In the genomic region with DNA sequence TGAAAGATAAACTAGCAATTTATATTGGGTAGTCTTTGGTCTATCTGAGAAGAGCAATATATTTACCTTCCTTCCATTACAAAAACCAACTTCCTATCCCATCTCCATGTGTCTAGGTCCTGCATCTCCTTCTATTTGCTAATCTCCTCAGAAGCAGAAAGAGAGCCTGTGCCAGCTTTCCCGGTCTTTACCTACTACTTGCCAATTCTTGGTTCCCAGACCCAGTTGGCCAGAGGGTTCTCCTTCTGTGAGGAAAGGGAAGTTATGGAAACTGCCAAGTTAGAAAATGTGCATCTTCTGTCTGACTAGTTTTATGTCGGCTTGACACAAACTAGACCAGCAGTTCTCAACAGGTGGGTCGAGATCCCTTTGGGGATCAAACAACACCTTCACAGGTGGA, we compare ENCODE assay signal across 23 mouse cellular contexts. TPM values are rescaled to one million over a fixed set of nuclear protein-coding genes. Genes with fewer than 3 reads are reported as not detected.
DNase-seq lines count a peak whose midpoint lies in the region; ATAC-seq lines count a peak whose summit lies in the region.
"Had no signal": no experiment of that assay in that cellular context is flagged by ENCODE, and none has a peak within 500 bp of the region (broad histone marks: within the 10 kb centered on the region; RNA-seq: fewer than 3 reads in every experiment).

No protein-coding gene starts in this region.

- peak; percentile 45 to 63 for DNase-seq in cerebellum, postnatal 10 days
- DNase-seq in cerebellum, adult 9-11 months = no peak
- DNase-seq in adipocyte (ENCODE audit: low spot score) = peak; percentile 67
- no peak for DNase-seq in kidney, adult 8-10 months
- DNase-seq: adrenal gland, adult 2 months; adrenal gland, postnatal 10 days; adrenal gland, postnatal 25 days; B cell, adult 2 months; cerebellum, adult 11-12 months; cerebellum, adult 2 months; cerebellum, postnatal 25 days; forebrain, postnatal 0 days had no signal

- ATAC-seq in heart, embryonic 13.5 days (ENCODE audit: extremely low read depth, insufficient number of reproducible peaks, low FRiP score, low TSS enrichment) = no peak
- ATAC-seq in heart, embryonic 11.5 days (replicated peaks; ENCODE audit: insufficient number of reproducible peaks, low FRiP score, low TSS enrichment) = no peak
- ATAC-seq: activated CD4-positive, CD25-positive, alpha-beta regulatory T cell, adult 4 months; CD4-positive, CD25-positive, alpha-beta regulatory T cell, adult 4 months; forebrain, embryonic 13.5 days; forebrain, embryonic 15.5 days; forebrain, postnatal 0 days; Patski had no signal

- H3K27ac ChIP-seq in heart, embryonic 13.5 days (replicated peaks) = no peak overlapping the region; the same call in 1 of the 2 replicates
- H3K27ac ChIP-seq in heart, embryonic 11.5 days (ENCODE audit: low read depth, low read length) = no peak overlapping the region
- H3K27ac ChIP-seq: embryonic facial prominence, embryonic 10.5 days; embryonic facial prominence, embryonic 12.5 days; forebrain, embryonic 13.5 days; forebrain, embryonic 15.5 days had no signal

- H3K9ac ChIP-seq in heart, embryonic 13.5 days = no peak overlapping the region
- no peak overlapping the region for H3K9ac ChIP-seq in heart, embryonic 11.5 days (ENCODE audit: low read depth, low read length)
- H3K9ac ChIP-seq: embryonic facial prominence, embryonic 12.5 days; forebrain, embryonic 13.5 days; forebrain, embryonic 15.5 days; forebrain, postnatal 0 days had no signal

- no peaks in the 10 kb centered on the region for H3K36me3 ChIP-seq in heart, embryonic 13.5 days
- no peaks in the 10 kb centered on the region for H3K36me3 ChIP-seq in heart, embryonic 11.5 days (ENCODE audit: control insufficient read depth, insufficient read depth, low read length)
- H3K36me3 ChIP-seq: embryonic facial prominence, embryonic 10.5 days; embryonic facial prominence, embryonic 12.5 days; forebrain, embryonic 15.5 days had no signal

- peaks cover 26% of the 10 kb centered on the region for H3K4me1 ChIP-seq in heart, embryonic 13.5 days
- peaks cover 12% of the 10 kb centered on the region for H3K4me1 ChIP-seq in heart, embryonic 11.5 days (ENCODE audit: control insufficient read depth, insufficient read depth, low read length)
- H3K4me1 ChIP-seq: embryonic facial prominence, embryonic 12.5 days had no signal

- 89% methylated on average over 3 of the region's 3 CpGs for WGBS in heart, embryonic 13.5 days
- WGBS in heart, embryonic 11.5 days (ENCODE audit: insufficient replicate concordance) = 88% methylated on average over 3 of the region's 3 CpGs

- H3K4me2 ChIP-seq in heart, embryonic 13.5 days = peak overlapping the region; percentile 25
- H3K4me2 ChIP-seq in heart, embryonic 11.5 days = no peak overlapping the region
- H3K4me2 ChIP-seq: embryonic facial prominence, embryonic 12.5 days; forebrain, embryonic 13.5 days; forebrain, embryonic 15.5 days had no signal

- peaks cover 24% of the 10 kb centered on the region for H3K27me3 ChIP-seq in heart, embryonic 13.5 days (replicated peaks)
- H3K27me3 ChIP-seq in heart, embryonic 11.5 days (ENCODE audit: control insufficient read depth, insufficient read depth, low read length) = peaks cover 5% of the 10 kb centered on the region
- H3K27me3 ChIP-seq: CH12.LX; embryonic facial prominence, embryonic 12.5 days; forebrain, embryonic 13.5 days; forebrain, embryonic 15.5 days; Patski had no signal

- H3K9me3 ChIP-seq in heart, embryonic 13.5 days = no peaks in the 10 kb centered on the region
- H3K9me3 ChIP-seq in heart, embryonic 11.5 days (replicated peaks; ENCODE audit: control insufficient read depth, low read length) = no peaks in the 10 kb centered on the region
- H3K9me3 ChIP-seq: embryonic facial prominence, embryonic 10.5 days; embryonic facial prominence, embryonic 12.5 days; forebrain, embryonic 13.5 days; forebrain, embryonic 15.5 days; G1E had no signal

- H3K4me3 ChIP-seq in heart, embryonic 13.5 days = no peak overlapping the region
- H3K4me3 ChIP-seq in heart, embryonic 11.5 days (ENCODE audit: low read depth, low read length) = no peak overlapping the region
- H3K4me3 ChIP-seq: embryonic facial prominence, embryonic 10.5 days; embryonic facial prominence, embryonic 12.5 days; forebrain, embryonic 13.5 days; forebrain, embryonic 15.5 days had no signal

RNA-seq across cellular contexts. Expression of a gene that starts 8.5 kb away (rescaled TPM):
- 7.8 and 8.1 TPM in 2 replicates for polyA plus RNA-seq in heart, embryonic 13.5 days (2015; fragmentation: Nextera tagmentation; extraction: Ambion mirVana)
- 7.9 and 10.6 TPM in 2 replicates for polyA plus RNA-seq in heart, embryonic 11.5 days (2014; fragmentation: Nextera tagmentation; extraction: Ambion mirVana)

Comparison
In these comparisons a context has a peak if more than half of its experiments do, and no peak if none do; other contexts are left out.
1. DNase-seq: peak in cerebellum, postnatal 10 days (2 of 2) and adipocyte (single experiment); none in cerebellum, adult 9-11 months (single experiment) and kidney, adult 8-10 months (0 of 2).